Mouse (Mus musculus) liver, postnatal 0 days (tissue): ENCODE measurements around the gene Ccdc57.

ENCODE experiments used
- CTCF ChIP-seq: sonication (generic); IDR thresholded peaks from 2 replicates; pipeline ENCODE4 v1.5.1; 2016; ENCODE audit warnings: antibody characterized with exemption, low read depth
- EP300 ChIP-seq: IDR thresholded peaks from 2 replicates; pipeline ENCODE4 v1.6.1; 2016; ENCODE audit warnings: antibody characterized with exemption, low read depth, mild to moderate bottlenecking

- no peak for TF ChIP-seq CTCF
- no peak for TF ChIP-seq EP300
Observed at GRCm38 (mm10) chr11:120783426-120784063, 149.1 kb downstream of the Ccdc57 start.
